Mouse (Mus musculus) cortical plate, adult 2 months (tissue): ENCODE results near the gene Arl8b.

Experiments
- CTCF ChIP-seq: fragments of 200-500 bp; IDR thresholded peaks from 2 replicates; pipeline ENCODE4 v1.5.1; 2011; ENCODE audit warnings: mild to moderate bottlenecking, control low read depth, low read length; ENCODE audit not compliant: insufficient read depth; ENCODE audit errors: extremely low read depth
- POLR2A ChIP-seq: fragments of 200-500 bp; IDR thresholded peaks from 2 replicates; pipeline ENCODE4 v1.6.1; 2011; ENCODE audit warnings: mild to moderate bottlenecking, low read length, control low read depth; ENCODE audit not compliant: insufficient read depth; ENCODE audit errors: extremely low read depth

DNA sequence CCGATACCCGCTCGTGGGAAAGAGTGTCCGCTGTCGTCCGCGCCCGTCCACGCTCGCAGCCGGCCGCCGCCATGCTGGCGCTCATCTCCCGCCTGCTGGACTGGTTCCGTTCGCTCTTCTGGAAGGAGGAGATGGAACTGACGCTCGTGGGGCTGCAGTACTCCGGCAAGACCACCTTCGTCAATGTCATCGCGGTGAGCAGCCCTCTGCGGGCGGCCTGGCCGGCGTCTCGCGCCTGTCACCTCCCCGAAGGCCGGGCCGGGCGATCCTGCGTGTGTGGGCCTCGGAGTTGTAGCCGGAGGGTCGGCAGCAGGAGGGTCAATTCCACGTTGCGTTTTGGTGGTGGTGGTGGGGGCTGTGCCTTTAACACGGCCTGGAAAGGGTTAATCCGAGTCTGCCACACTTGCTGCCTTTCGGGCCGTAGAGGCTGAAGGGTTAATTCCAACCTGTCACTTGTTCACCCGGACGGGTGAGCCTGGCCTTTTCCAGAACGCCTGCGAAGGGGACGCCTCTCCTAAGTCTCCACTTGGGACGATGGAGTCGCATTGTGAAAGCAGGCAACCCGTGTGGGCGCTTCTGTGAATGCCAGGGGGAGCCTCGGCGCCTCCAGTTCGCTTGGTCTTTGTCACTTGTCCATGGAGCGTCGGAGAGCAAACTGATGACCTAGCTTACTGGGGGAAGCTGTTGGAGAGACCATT, 434 bp downstream of the Arl8b start:
- TF ChIP-seq POLR2A = no peak
- no peak for TF ChIP-seq CTCF
